Mouse (Mus musculus) brain, embryonic 14.5 days (tissue): ENCODE measurements at regions not wholly inside any gene's neighbourhood (a gene's known extent, or its start where the extent isn't known, plus 50 kb on each side); places are given as distances from the start of the nearest gene placed in this dataset.

Experiments
- CTCF ChIP-seq: fragments of 200-500 bp; IDR thresholded peaks from 2 replicates; pipeline ENCODE4 v1.5.1; 2012; ENCODE audit warnings: inconsistent platforms, mild to moderate bottlenecking, moderate library complexity, borderline replicate concordance; ENCODE audit not compliant: insufficient read depth, insufficient read length; ENCODE audit errors: extremely low read depth
- POLR2A ChIP-seq: fragments of 200-500 bp; IDR thresholded peaks from 2 replicates; pipeline ENCODE4 v1.6.1; 2012; ENCODE audit warnings: mild to moderate bottlenecking, inconsistent platforms, borderline replicate concordance; ENCODE audit not compliant: poor library complexity, insufficient read depth, insufficient read length, severe bottlenecking; ENCODE audit errors: extremely low read depth

DNA sequence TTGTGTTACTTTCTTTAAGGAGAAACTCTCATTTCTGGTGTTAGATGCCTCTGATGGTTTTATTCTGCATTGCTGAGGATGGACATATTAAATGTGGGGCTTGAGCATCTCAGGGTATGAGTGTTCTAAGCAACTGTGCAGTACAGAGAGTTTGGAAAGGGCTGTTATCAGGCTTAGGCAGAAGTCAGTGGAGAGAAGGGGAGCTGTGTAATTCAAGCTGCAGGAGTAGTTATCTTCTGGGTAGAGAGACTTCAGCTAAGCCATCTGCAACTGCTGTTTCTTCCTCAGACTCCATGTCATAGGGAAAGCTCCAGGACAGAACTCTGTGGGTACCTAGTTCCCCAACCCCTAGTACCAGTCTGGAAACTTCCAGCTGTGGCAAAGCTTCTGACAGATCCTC, 102.1 kb downstream of the Dhrs2 start:
- TF ChIP-seq CTCF (no peak), POLR2A (no peak)
